Mouse (Mus musculus) limb, embryonic 11.5 days (tissue): ENCODE data around the gene Gm10722. TPM values are rescaled to one million over a fixed set of nuclear protein-coding genes. Genes with fewer than 3 reads are reported as not detected.
A peak's percentile ranks its signal among the peaks of the same experiment; 100 is the strongest.
"Not testable (repeated sequence)": the region's sequence is repeated elsewhere in the genome, so short reads cannot be mapped to it uniquely, and the experiment has no call there.

ENCODE experiments used
- ATAC-seq: fragments of 200-750 bp; cut with Nextera tagmentation; 2 replicates; pipeline ENCODE4 v1.8.0; 2017; ENCODE audit warnings: low read depth; ENCODE audit not compliant: insufficient number of reproducible peaks, low FRiP score, low TSS enrichment
- DNase-seq: peaks from one replicate; pipeline ENCODE4 v3.0.0-alpha.2; 2015; ENCODE audit warnings: low spot score
- H3K27ac ChIP-seq: fragments of 300-500 bp; sonication (generic); replicated peaks from 2 replicates; pipeline ENCODE4 v1.5.1; 2014; ENCODE audit warnings: low read depth, mild to moderate bottlenecking, low read length
- H3K27me3 ChIP-seq: fragments of 300-500 bp; sonication (generic); 2 replicates; pipeline ENCODE4 v1.6.1; 2014; ENCODE audit warnings: mild to moderate bottlenecking, low read length, mixed read lengths; ENCODE audit not compliant: control insufficient read depth, insufficient read depth
- H3K36me3 ChIP-seq: fragments of 300-500 bp; sonication (generic); 2 replicates; pipeline ENCODE4 v1.6.1; 2014; ENCODE audit warnings: mild to moderate bottlenecking, low read length, moderate library complexity, mixed read lengths; ENCODE audit not compliant: control insufficient read depth, insufficient read depth
- H3K4me1 ChIP-seq: fragments of 300-500 bp; sonication (generic); 2 replicates; pipeline ENCODE4 v1.6.1; 2014; ENCODE audit warnings: low read length, mixed read lengths; ENCODE audit not compliant: control insufficient read depth, insufficient read depth
- H3K4me2 ChIP-seq: fragments of 300-500 bp; sonication (generic); 2 replicates; pipeline ENCODE4 v1.6.1; 2014; ENCODE audit warnings: low read depth, mild to moderate bottlenecking, moderate library complexity; ENCODE audit not compliant: severe bottlenecking
- H3K4me3 ChIP-seq: fragments of 300-500 bp; sonication (generic); 2 replicates; pipeline ENCODE4 v1.5.1; 2014; ENCODE audit warnings: low read depth, low read length
- H3K9ac ChIP-seq: fragments of 300-500 bp; sonication (generic); 2 replicates; pipeline ENCODE4 v1.6.1; 2014; ENCODE audit warnings: mild to moderate bottlenecking, low read length
- H3K9me3 ChIP-seq: fragments of 300-500 bp; sonication (generic); 2 replicates; pipeline ENCODE4 v1.6.1; 2016; ENCODE audit warnings: low read length; ENCODE audit not compliant: control insufficient read depth
- WGBS: fragments of 180-500 bp; shearing (Covaris S2); extraction: QIAGEN DNeasy Blood & Tissue Kit; methylation state at CpG from one replicate; pipeline ENCODE4 v1.1.7; 2014; 5-methylcytosine and 5-hydroxymethylcytosine counted together
- polyA plus RNA-seq: library from polyadenylated mRNA; unstranded; fragments of >200 nt; fragmentation: Nextera tagmentation; extraction: Ambion mirVana; gene quantifications from 2 replicates; pipeline ENCODE4 v1.2.1, GENCODE M21; 2014

Gm10722 gene
- polyA plus RNA-seq, 1 experiment from 2014 or later, result not detected

DNA sequence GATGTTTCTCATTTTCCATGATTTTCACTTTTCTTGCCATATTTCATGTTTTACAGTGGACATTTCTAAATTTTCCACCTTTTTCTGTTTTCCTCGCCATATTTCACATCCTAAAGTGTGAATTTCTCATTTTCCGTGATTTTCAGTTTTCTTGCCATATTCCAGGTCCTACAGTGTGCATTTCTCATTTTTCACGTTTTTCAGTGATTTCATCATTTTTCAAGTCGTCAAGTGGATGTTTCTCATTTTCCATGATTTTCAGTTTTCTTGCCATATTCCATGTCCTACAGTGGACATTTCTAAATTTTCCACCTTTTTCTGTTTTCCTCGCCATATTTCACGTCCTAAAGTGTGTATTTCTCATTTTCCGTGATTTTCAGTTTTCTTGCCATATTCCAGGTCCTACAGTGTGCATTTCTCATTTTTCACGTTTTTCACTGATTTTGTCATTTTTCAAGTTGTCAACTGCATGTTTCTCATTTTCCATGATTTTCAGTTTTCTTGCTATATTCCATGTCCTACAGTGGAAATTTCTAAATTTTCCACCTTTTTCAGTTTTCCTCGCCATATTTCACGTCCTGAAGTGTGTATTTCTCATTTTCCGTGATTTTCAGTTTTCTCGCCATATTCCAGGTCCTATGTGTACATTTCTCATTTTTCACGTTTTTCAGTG lies 22.7 kb downstream of the Gm10722 start, which contains the start of gene Gm10718:
Gene Gm10718 (plus strand): TSS at position 236 of the 673 bp plus-strand sequence.
- H3K9ac ChIP-seq, H3K36me3 ChIP-seq, H3K27ac ChIP-seq, DNase-seq, H3K4me1 ChIP-seq, H3K4me2 ChIP-seq, H3K4me3 ChIP-seq, H3K27me3 ChIP-seq, ATAC-seq, H3K9me3 ChIP-seq: not testable (repeated sequence)
- 72% methylated on average over 9 of the region's 13 CpGs for WGBS

DNA sequence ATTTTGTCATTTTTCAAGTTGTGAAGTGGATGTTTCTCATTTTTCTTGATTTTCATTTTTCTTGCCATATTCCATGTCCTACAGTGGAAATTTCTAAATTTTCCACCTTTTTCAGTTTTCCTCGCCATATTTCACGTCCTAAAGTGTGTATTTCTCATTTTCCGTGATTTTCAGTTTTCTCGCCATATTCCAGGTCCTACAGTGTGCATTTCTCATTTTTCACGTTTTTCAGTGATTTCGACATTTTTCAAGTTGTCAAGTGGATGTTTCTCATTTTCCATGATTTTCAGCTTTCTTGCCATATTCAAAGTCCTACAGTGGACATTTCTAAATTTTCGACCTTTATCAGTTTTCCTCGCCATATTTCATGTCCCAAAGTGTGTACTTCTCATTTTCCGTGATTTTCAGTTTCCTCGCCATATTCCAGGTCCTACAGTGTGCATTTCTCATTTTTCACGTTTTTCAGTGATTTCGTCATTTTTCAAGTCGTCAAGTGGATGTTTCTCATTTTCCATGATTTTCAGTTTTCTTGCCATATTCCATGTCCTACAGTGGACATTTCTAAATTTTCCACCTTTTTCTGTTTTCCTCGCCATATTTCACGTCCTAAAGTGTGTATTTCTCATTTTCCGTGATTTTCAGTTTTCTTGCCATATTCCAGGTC lies 23.4 kb downstream of the Gm10722 start:
- not testable (repeated sequence) for H3K36me3 ChIP-seq, H3K4me3 ChIP-seq, H3K4me1 ChIP-seq, H3K9ac ChIP-seq, H3K27ac ChIP-seq, DNase-seq, H3K9me3 ChIP-seq, H3K4me2 ChIP-seq, ATAC-seq, H3K27me3 ChIP-seq
- WGBS, result 68% methylated on average over 15 of the region's 16 CpGs

DNA sequence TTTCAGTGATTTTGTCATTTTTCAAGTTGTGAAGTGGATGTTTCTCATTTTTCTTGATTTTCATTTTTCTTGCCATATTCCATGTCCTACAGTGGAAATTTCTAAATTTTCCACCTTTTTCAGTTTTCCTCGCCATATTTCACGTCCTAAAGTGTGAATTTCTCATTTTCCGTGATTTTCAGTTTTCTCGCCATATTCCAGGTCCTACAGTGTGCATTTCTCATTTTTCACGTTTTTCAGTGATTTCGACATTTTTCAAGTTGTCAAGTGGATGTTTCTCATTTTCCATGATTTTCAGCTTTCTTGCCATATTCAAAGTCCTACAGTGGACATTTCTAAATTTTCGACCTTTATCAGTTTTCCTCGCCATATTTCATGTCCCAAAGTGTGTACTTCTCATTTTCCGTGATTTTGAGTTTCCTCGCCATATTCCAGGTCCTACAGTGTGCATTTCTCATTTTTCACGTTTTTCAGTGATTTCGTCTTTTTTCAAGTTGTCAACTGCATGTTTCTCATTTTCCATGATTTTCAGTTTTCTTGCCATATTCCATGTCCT lies 24.3 kb downstream of the Gm10722 start, which contains the start of gene Gm10717:
Gene Gm10717 (plus strand): TSS at position 506 of the 556 bp plus-strand sequence.
- H3K4me1 ChIP-seq, H3K27ac ChIP-seq, H3K9ac ChIP-seq, H3K4me3 ChIP-seq, DNase-seq, H3K9me3 ChIP-seq, H3K27me3 ChIP-seq, ATAC-seq, H3K4me2 ChIP-seq, H3K36me3 ChIP-seq: not testable (repeated sequence)
- 73% methylated on average over 12 of the region's 12 CpGs for WGBS

DNA sequence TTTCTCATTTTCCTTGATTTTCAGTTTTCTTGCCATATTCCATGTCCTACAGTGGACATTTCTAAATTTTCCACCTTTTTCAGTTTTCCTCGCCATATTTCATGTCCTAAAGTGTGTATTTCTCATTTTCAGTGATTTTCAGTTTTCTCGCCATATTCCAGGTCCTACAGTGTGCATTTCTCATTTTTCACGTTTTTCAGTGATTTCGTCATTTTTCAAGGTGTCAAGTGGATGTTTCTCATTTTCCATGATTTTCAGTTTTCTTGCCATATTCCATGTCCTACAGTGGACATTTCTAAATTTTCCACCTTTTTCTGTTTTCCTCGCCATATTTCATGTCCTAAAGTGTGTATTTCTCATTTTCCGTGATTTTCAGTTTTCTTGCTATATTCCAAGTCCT lies 24.9 kb downstream of the Gm10722 start:
- WGBS, result 67% methylated on average over 4 of the region's 6 CpGs
- H3K9me3 ChIP-seq, H3K4me1 ChIP-seq, ATAC-seq, H3K9ac ChIP-seq, H3K27me3 ChIP-seq, H3K4me2 ChIP-seq, H3K36me3 ChIP-seq, H3K27ac ChIP-seq, H3K4me3 ChIP-seq, DNase-seq: not testable (repeated sequence)

GRCm38 (mm10) chr9:3026136-3026535 lies 25.4 kb downstream of the Gm10722 start:
- DNase-seq, H3K9me3 ChIP-seq, H3K4me1 ChIP-seq, H3K27ac ChIP-seq, H3K27me3 ChIP-seq, H3K4me3 ChIP-seq, ATAC-seq, H3K9ac ChIP-seq, H3K36me3 ChIP-seq, H3K4me2 ChIP-seq: not testable (repeated sequence)
- 73% methylated on average over 5 of the region's 5 CpGs for WGBS

DNA sequence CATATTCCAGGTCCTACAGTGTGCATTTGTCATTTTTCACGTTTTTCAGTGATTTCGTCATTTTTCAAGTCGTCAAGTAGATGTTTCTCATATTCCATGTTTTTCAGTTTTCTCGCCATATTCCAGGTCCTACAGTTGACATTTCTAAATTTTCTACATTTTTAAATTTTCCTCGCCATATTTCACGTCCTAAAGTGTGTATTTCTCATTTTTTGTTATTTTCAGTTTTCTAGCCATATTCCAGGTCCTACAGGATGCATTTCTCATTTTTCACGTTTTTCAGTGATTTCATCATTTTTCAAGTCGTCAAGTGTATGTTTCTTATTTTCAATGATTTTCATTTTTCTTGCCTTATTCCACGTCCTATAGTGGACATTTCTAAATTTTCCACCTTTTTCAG lies 26.0 kb downstream of the Gm10722 start:
- H3K4me3 ChIP-seq, DNase-seq, H3K9me3 ChIP-seq, H3K27me3 ChIP-seq, H3K4me2 ChIP-seq, H3K9ac ChIP-seq, H3K36me3 ChIP-seq, H3K4me1 ChIP-seq, H3K27ac ChIP-seq, ATAC-seq: not testable (repeated sequence)
- 65% methylated on average over 9 of the region's 9 CpGs for WGBS

DNA sequence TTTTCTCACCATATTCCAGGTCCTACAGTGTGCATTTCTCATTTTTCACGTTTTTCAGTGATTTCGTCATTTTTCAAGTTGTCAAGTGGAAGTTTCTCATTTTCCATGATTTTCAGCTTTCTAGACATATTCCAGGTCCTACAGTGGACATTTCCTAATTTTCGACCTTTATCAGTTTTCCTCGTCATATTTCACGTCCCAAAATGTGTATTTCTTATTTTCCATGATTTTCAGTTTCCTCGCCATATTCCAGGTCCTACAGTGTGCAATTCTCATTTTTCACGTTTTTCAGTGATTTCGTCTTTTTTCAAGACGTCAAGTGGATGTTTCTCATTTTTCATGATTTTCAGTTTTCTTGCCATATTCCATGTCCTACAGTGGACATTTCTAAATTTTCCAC lies 26.5 kb downstream of the Gm10722 start:
- not testable (repeated sequence) for H3K4me2 ChIP-seq, H3K4me3 ChIP-seq
- WGBS, result 72% methylated on average over 9 of the region's 9 CpGs

GRCm38 (mm10) chr9:3029276-3030000 lies 28.7 kb downstream of the Gm10722 start:
- 65% methylated on average over 12 of the region's 16 CpGs for WGBS
- H3K27ac ChIP-seq, result not testable (repeated sequence)

More for the DNA sequence above, 26.5 kb downstream of the Gm10722 start:
- H3K27me3 ChIP-seq, H3K9ac ChIP-seq, H3K4me1 ChIP-seq, ATAC-seq, H3K36me3 ChIP-seq, H3K9me3 ChIP-seq, H3K27ac ChIP-seq: not testable (repeated sequence)
- peak; percentile 51 for DNase-seq

More at GRCm38 (mm10) chr9:3029276-3030000, 28.7 kb downstream of the Gm10722 start:
- not testable (repeated sequence) for H3K4me2 ChIP-seq, DNase-seq, H3K4me1 ChIP-seq, H3K9ac ChIP-seq, H3K4me3 ChIP-seq, ATAC-seq, H3K27me3 ChIP-seq, H3K9me3 ChIP-seq, H3K36me3 ChIP-seq
